Mouse (Mus musculus) ES-CJ7 (cell line): ENCODE measurements at regions not wholly inside any gene's neighbourhood (a gene's known extent, or its start where the extent isn't known, plus 50 kb on each side); places are given as distances from the start of the nearest gene placed in this dataset.

ENCODE experiments used
- DNase-seq: peaks from one replicate; pipeline ENCODE4 v3.0.0; 2011; ENCODE audit warnings: low read depth, low spot score

GRCm38 (mm10) chr13:3708896-3709631 lies 75.2 kb downstream of the Asb13 start:
- DNase-seq = no peak
